Mouse (Mus musculus): Measurements from ENCODE around the gene Tbr1. TPM values are rescaled to one million over a fixed set of nuclear protein-coding genes. Genes with fewer than 3 reads are reported as not detected.

Tbr1 gene
- 0.03 TPM in 1 of 2 replicates, not detected in the other for polyA plus RNA-seq (2012; rRNA removed)

- DNase-seq (ENCODE audit: low spot score): no peak
These were observed at the start of gene Tbr1 for GRCm38 (mm10) chr2:61802656-61803251. Gene Tbr1 (plus strand): TSS chr2:61802930.

GRCm38 (mm10) chr2:61754989-61755388 lies 47.7 kb upstream of the Tbr1 start:
- DNase-seq (ENCODE audit: low spot score): no peak

GRCm38 (mm10) chr2:61759234-61759855 lies 43.4 kb upstream of the Tbr1 start:
- DNase-seq (ENCODE audit: low spot score): no peak

- no peak for DNase-seq (ENCODE audit: low spot score)
These were observed 42.7 kb upstream of the Tbr1 start for GRCm38 (mm10) chr2:61760044-61760443.

- DNase-seq (ENCODE audit: low spot score): no peak
These were observed 38.1 kb upstream of the Tbr1 start for GRCm38 (mm10) chr2:61764470-61765105.

- no peak for DNase-seq (ENCODE audit: low spot score)
These were observed 37.2 kb upstream of the Tbr1 start for GRCm38 (mm10) chr2:61765526-61765925.

GRCm38 (mm10) chr2:61780794-61781193 lies 21.9 kb upstream of the Tbr1 start:
- DNase-seq (ENCODE audit: low spot score): no peak

GRCm38 (mm10) chr2:61794960-61795359 lies 7.8 kb upstream of the Tbr1 start:
- no peak for DNase-seq (ENCODE audit: low spot score)

- DNase-seq (ENCODE audit: low spot score): no peak
These were observed 4.7 kb upstream of the Tbr1 start for GRCm38 (mm10) chr2:61798048-61798447.

GRCm38 (mm10) chr2:61803443-61804367 lies 975 bp downstream of the Tbr1 start:
- no peak for DNase-seq (ENCODE audit: low spot score)

- DNase-seq (ENCODE audit: low spot score): no peak
These were observed 1.7 kb downstream of the Tbr1 start for GRCm38 (mm10) chr2:61804382-61804840.

- DNase-seq (ENCODE audit: low spot score): peak; percentile 24
These were observed 2.3 kb downstream of the Tbr1 start for GRCm38 (mm10) chr2:61804841-61805540.

GRCm38 (mm10) chr2:61805541-61806345 lies 3.0 kb downstream of the Tbr1 start:
- DNase-seq (ENCODE audit: low spot score): no peak

- no peak for DNase-seq (ENCODE audit: low spot score)
These were observed 3.7 kb downstream of the Tbr1 start for GRCm38 (mm10) chr2:61806346-61806825.

- DNase-seq (ENCODE audit: low spot score): no peak
These were observed 4.4 kb downstream of the Tbr1 start for GRCm38 (mm10) chr2:61807151-61807550.

- DNase-seq (ENCODE audit: low spot score): no peak
These were observed 5.1 kb downstream of the Tbr1 start for GRCm38 (mm10) chr2:61807781-61808180.

GRCm38 (mm10) chr2:61808776-61809175 lies 6.0 kb downstream of the Tbr1 start:
- DNase-seq (ENCODE audit: low spot score): no peak

- no peak for DNase-seq (ENCODE audit: low spot score)
These were observed 6.7 kb downstream of the Tbr1 start for GRCm38 (mm10) chr2:61809381-61809780.

- DNase-seq (ENCODE audit: low spot score): no peak
These were observed 8.0 kb downstream of the Tbr1 start for GRCm38 (mm10) chr2:61810751-61811150.

- DNase-seq (ENCODE audit: low spot score): no peak
These were observed 8.4 kb downstream of the Tbr1 start for GRCm38 (mm10) chr2:61811163-61811506.

Measured in urinary bladder, adult 2 months (tissue).